Mouse (Mus musculus) urinary bladder, postnatal 14 days (tissue): Measurements from ENCODE around the gene Prdx6b.

ENCODE experiments used
- DNase-seq: peaks from one replicate; pipeline ENCODE4 v3.0.0; 2021; ENCODE audit warnings: low spot score

Prdx6b gene

GRCm38 (mm10) chr2:80292172-80292571 is at the start of gene Prdx6b:
Gene Prdx6b, plus strand, starts transcription at chr2:80292472.
- DNase-seq, result no peak

GRCm38 (mm10) chr2:80247466-80247865 is 44.8 kb upstream of the Prdx6b start:
- DNase-seq, result no peak

GRCm38 (mm10) chr2:80247868-80248267 is 44.4 kb upstream of the Prdx6b start:
- no peak for DNase-seq

GRCm38 (mm10) chr2:80259888-80260672 is 32.2 kb upstream of the Prdx6b start:
- DNase-seq, result no peak

- peak; percentile 71 for DNase-seq
These were observed 25.4 kb upstream of the Prdx6b start for GRCm38 (mm10) chr2:80266894-80267293.

GRCm38 (mm10) chr2:80268053-80268452 is 24.2 kb upstream of the Prdx6b start:
- DNase-seq, result no peak

- no peak for DNase-seq
These were observed 20.8 kb upstream of the Prdx6b start for GRCm38 (mm10) chr2:80271431-80271830.

- no peak for DNase-seq
These were observed 19.2 kb upstream of the Prdx6b start for GRCm38 (mm10) chr2:80273038-80273437.

- DNase-seq, result no peak
These were observed 18.5 kb upstream of the Prdx6b start for GRCm38 (mm10) chr2:80273763-80274162.

- peak; percentile 9 for DNase-seq
These were observed 17.1 kb upstream of the Prdx6b start for GRCm38 (mm10) chr2:80275136-80275535.

- no peak for DNase-seq
These were observed 10.1 kb upstream of the Prdx6b start for GRCm38 (mm10) chr2:80282214-80282613.

GRCm38 (mm10) chr2:80286397-80286796 is 5.9 kb upstream of the Prdx6b start:
- no peak for DNase-seq

- no peak for DNase-seq
These were observed 6.1 kb downstream of the Prdx6b start for GRCm38 (mm10) chr2:80298334-80298733.

GRCm38 (mm10) chr2:80300806-80301205 is 8.5 kb downstream of the Prdx6b start:
- no peak for DNase-seq

- no peak for DNase-seq
These were observed 11.7 kb downstream of the Prdx6b start for GRCm38 (mm10) chr2:80303957-80304356.

- DNase-seq, result no peak
These were observed 15.4 kb downstream of the Prdx6b start for GRCm38 (mm10) chr2:80307701-80308100.

- DNase-seq, result no peak
These were observed 17.5 kb downstream of the Prdx6b start for GRCm38 (mm10) chr2:80309775-80310174.

GRCm38 (mm10) chr2:80310772-80311171 is 18.5 kb downstream of the Prdx6b start:
- no peak for DNase-seq

GRCm38 (mm10) chr2:80311350-80311749 is 19.1 kb downstream of the Prdx6b start:
- DNase-seq, result peak; percentile 19

GRCm38 (mm10) chr2:80314201-80314600 is 21.9 kb downstream of the Prdx6b start:
- DNase-seq, result no peak

GRCm38 (mm10) chr2:80314854-80315241 is 22.6 kb downstream of the Prdx6b start:
- no peak for DNase-seq

GRCm38 (mm10) chr2:80315242-80316161 is 23.2 kb downstream of the Prdx6b start, which contains the start of gene Dnajc10:
Gene Dnajc10, plus strand, starts transcription at chr2:80315466.
- DNase-seq, result peak; percentile 91

GRCm38 (mm10) chr2:80322878-80323277 is 30.6 kb downstream of the Prdx6b start:
- DNase-seq, result no peak
